Mouse (Mus musculus) cerebellum, adult 11-12 months (tissue): ENCODE results near the gene Phf23.

Source experiments
- DNase-seq: peaks from one replicate; pipeline ENCODE4 v3.0.0; 2022

Gene Phf23

DNA sequence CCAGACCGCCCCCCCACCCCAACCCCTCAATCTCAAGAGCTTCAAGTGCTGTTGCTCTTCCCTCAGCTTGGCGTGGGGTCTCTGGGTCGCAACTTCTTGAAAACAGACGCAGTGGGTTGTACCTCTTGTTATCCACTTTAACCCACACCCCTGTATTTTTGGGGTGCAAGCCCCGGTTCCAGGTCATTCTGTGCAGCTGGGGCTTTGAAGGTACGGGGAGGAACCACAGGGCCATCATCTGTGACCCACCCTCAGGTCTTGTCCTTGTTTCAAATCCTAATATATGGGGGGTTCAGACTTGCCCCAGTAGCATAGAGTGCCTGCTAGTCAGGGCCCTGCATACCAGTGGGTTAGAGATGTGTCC lies 28.6 kb downstream of the Phf23 start:
- DNase-seq = peak; percentile 52

DNA sequence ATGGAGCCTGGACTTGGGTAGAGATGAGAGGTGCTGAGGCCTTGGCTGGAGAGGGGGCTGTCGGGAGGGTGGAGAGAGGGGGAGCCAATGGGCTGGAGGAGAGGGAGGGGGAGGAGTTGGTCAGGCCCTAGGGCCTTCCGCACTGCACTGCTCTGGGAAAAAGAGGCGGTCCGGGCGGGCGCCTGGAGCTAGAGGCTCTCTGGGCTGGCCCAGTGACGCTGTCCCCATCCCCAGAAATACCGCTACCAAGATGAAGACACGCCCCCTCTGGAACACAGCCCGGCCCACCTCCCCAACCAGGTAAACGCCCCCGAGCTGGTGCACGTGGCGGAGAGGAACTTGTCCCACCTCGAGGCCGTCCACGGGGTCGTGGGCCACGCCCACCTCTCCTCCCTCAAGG lies 31.1 kb downstream of the Phf23 start:
- DNase-seq = peak; percentile 80

DNA sequence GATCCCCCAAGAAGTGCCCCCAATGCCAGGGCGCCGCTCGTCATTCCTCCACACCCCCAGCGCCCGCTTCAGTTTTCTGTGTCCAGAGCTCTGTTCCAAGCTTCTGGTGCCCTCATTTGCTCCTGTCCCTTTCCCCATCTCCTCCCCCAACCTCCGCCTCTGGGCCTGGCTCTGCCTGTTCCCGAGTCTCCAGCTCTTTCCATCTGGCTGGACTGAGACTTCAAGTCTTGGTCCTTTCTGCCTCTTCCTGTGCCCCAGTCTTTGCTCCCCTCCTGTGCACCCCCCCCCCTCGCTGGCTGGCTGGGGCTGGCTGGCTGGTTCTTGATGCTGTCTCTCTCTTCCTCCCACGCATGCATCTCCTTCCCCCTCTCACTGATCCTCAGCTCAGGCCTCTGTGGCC lies 31.8 kb downstream of the Phf23 start:
- DNase-seq = peak; percentile 82

DNA sequence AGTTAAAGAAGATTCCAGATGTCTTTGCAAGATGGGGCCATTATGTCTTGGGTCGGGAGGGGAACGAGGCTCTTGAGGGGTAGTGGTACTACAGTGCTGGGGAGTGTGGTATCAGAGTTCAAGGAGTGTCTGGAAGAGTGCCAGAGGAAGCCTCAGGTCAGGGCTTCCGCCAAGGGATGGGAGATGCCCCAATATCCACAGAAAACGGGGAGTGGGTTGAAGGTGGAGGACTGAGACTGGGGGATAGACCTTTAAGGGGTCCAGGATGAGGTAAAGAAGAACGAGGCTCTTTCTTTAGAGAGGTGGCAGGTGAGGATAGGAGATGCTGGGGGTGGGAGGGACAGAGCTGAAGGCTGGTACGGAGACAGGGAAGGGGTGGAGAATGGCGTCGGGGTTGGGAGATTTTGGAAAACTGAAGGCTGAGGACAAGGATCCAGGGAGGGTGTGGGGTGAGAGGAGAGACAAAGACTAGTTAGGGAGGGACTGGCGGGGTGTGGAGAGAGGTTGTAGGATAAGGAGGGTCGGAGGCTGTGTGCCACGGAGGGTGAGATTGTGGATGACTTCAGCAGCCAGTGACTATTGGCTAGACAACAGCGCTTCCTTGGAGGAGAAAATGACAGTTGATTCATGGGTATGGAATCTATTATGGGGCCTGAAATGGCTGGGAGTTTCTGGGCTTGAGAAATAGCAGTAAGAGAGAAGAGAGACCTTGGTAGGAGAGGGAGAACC lies 33.0 kb downstream of the Phf23 start:
- peak; percentile 55 for DNase-seq

DNA sequence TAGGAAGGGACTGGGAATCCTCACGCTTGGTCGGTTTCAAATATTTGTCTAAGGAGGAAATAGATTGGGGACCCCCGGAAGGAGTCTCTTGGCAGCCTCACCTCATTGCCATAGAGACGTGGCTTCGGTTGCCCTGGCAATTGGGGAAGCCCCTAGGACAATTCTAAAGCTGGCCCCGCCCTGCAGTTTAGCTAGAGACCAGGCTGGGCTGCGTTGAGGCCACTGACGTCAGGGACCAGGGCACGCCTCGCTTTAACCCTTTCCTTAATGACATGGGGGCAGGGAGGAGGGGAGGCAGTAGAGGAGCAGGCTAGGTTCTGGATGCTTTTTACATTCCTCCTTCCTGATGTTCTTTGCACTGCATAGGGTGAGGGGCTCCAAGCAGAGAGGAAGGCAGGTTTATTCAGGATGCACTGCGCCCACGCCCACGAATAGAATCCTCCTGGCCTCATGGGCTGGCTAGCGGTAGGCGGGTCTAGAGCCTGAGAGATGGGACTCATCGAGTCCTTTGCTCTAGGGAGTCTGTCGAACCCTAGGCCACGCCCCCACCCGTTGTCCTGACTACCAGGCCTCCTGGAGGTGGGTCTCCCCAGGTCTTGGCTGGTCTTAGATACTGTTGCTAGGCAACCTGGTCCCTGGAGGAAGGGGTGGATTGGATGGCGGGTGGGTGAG lies 33.7 kb downstream of the Phf23 start:
- DNase-seq = peak; percentile 82

DNA sequence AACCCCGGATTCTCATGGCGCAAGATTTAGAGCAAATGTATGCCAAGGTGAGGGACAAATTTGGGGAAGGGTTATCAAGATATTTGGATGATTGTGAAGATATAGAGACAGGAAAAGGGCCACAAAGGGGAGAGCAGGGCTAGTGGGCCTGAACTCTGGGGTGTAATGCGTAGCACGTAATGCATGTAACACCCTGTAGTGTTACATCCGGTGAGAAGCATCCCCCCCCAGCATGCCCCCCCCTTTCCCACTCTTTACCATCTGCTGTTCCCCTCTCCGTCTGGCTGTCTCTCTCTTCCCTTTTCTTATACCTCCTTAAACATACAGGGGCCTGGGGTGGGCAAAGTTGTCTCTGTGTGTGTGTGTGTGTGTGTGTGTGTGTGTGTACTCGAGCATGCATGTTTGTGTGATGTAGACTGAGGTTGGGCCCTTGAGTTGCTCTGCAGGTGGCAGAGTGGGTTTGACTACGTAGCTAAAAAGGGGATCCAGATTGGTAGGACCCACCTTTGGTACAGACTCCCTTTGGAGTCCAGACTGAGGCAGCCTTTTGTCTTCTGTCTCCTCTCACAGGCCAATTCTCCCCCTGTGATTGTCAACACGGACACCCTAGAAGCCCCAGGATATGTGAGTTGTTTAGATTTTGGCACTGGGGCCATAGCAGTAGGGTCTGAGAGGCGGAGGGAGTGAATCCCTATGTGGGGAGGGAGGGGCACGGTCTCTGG lies 34.4 kb downstream of the Phf23 start:
- no peak for DNase-seq

DNA sequence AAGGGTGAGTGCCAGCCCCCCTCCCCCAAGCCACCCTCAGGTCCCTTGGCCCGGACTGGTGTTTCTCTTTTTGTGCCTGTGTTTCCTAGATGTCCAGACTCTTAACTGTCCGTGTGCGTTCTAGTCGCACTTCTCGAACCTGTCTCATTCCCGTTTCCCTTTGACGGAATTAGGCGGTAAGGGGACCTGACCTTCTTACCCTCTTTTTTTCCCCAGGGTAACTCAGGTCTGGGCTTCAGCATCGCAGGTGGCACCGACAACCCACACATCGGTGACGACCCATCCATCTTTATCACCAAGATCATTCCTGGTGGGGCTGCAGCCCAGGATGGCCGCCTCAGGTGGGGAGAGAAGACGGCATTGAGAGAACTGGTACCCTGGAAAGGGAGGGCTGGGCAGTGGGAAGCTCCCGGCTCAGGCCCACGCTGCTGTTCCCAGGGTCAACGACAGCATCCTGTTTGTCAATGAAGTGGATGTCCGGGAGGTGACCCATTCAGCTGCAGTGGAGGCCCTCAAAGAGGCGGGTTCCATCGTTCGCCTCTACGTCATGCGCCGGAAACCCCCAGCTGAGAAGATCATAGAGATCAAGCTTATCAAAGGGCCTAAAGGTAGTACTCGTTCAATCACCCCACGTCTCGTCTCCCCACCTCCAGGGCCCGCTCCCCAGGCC lies 35.2 kb downstream of the Phf23 start:
- DNase-seq = no peak

DNA sequence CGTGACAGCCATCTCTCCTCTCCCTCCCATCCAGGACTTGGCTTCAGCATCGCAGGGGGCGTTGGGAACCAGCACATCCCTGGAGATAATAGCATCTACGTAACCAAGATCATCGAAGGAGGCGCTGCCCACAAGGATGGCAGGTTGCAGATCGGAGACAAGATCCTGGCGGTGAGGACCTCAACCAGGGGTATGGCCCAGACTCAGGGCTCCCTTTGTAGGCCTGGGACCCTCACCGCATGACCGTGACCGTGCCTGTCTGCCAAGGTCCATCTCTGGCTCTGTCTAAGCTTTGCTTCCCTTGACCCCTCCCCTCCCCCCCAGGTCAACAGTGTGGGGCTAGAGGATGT lies 35.7 kb downstream of the Phf23 start:
- DNase-seq = peak; percentile 49

DNA sequence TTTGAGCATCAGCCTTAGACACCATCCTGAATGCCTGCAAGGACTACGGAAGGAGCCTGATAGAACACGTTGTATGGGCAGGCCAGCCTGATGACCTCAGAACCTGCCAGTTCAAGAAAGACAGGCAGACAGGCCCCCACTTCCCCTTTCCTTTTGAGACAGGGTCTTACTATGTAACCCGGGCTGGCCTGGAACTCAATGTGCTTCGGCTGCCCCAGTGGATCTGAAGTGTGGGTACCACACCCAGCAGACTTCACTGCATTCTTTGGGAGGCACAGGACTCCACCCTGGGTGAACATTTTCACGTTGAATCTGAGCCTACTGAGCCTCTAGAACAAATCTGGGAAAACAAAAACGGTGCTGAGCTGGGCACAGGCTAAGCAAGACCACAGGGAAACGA lies 42.6 kb downstream of the Phf23 start:
- no peak for DNase-seq

DNA sequence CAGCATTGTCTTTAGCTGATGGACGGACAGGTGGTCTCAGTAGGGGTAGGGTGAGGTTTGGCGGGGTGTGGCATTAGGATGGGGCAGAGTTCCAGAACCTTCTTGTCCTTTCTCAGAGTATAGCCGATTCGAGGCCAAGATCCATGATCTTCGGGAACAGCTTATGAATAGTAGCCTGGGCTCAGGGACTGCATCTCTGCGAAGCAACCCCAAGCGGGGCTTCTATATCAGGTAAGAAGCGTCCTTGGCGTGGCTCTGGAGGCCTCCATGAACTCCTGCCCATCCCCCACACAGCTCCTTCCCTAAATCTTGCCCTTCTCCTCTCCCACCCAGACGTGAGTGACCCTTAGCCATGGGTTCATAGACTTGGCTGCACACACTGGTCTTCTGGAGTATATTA lies 44.1 kb downstream of the Phf23 start:
- peak; percentile 25 for DNase-seq

DNA sequence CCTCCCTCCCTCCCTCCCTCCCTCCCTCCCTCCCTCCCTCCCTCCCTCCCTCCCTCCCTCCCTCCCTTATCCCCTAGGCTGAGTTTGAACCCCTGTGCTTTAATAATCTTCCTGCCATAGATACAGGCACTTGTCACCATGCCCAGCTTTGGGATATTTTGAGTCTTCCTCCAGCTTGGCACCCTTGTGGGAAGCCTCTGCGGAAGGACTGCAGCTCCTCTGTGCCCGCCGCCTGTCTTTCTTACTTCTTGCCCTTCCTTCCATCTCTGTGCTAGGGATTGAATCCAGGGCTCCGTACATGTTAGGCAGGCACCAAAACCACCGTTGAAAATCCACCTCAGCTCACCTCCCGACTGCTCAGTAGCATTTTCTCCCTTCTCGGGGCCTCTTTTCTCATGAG lies 44.6 kb downstream of the Phf23 start:
- DNase-seq = peak; percentile 27

DNA sequence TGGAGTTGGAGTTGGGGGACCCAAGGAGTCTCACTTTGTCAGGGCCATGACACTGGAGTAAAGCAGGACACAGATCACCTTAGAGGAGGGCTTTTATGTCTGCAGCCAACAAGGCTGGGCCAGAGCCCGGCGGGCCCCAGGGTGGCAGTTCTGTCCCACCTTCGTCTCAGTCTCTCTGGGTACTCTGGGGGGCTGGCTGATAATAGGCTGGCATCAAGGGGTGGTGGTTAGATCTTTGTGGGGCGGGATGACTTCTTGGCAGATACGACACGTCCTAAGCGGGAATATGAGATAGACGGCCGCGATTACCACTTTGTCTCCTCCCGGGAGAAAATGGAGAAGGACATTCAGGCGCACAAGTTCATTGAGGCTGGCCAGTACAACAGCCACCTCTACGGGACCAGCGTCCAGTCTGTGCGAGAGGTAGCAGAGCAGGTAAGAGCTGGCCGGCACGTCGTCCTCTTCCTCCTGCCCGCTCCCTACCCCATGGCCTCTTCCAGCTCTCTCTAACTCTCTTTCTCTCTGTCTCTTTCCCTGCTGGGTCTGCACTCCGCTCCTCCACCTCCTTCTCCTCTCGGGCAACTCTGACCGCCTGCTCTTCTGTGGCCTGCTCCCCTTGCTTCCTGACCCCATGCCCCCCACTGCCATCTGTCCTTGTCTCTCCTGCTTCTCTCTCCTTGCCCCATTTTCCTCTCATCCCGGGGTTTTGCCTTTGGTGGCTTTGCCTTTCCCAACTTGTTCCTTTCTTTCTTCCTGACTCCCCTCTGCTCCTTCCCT lies 46.9 kb downstream of the Phf23 start:
- peak; percentile 50 for DNase-seq

DNA sequence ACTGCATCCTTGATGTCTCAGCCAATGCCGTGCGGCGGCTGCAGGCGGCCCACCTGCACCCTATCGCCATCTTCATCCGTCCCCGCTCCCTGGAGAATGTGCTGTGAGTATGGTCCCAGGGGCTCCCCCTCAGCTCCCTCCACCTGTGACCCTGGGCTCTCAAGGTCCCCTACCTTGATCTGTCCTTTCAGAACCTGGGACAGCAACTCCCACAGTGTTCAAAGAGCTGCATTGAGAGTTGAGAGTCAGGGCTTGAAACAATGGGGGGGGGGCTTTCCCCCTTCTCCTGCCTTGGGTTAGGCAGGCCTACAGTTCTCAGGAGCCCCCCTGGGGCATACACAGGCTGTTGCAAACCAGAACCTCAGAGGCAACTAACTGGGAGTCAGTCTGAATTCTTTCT lies 48.1 kb downstream of the Phf23 start:
- no peak for DNase-seq

DNA sequence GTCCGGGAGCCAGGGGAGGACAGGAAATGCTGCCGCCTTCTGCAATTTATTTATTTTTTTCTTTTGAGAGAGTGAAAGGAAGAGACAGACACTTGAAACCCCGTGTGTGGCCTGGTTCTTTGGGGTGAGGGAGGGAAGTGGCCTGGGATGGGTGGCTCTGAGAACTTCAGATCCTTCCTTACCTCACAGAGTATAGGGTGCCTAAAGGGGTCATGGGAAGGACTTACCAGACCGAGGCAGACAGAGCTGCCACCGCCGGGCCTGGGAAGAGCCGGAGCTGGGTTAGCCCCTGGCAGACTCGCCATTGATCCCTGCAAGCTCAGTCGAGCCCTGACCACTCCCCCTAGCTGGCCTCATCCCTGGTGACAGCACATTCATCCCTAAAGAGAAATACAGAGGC lies 49.9 kb downstream of the Phf23 start:
- no peak for DNase-seq

DNA sequence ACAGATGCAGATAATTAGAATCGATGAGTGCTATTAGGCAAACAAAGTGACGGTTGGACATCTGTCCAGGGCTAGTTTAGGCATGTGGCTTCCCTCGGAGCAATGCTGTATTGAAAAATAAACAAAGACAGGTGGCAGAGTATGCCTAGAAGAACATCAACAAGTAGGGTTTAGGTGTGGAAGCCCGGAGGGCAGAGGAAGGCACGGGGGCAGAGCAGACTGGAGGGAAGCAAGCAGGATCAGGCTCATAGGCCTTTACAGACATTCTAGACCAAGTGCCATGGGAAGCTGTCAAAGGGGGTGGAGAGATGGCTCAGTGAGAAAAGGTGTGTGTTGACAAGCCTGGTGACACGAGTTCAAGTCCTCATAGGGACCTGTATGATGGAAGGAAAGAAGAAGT lies 53.8 kb downstream of the Phf23 start:
- DNase-seq = no peak
